Mouse (Mus musculus): ENCODE measurements around the gene Bcat1. TPM values are rescaled to one million over a fixed set of nuclear protein-coding genes. Genes with fewer than 3 reads are reported as not detected.

Gene Bcat1
- polyA plus RNA-seq, 2 experiments: 10.9 to 34.0 TPM

- no peak overlapping the region for H3K27ac ChIP-seq (replicated peaks; ENCODE audit: low read depth, low read length)
- no peaks in the 10 kb centered on the region for H3K4me1 ChIP-seq (ENCODE audit: control insufficient read depth, insufficient read depth, low read length)
- 94% methylated on average over 9 of the region's 9 CpGs for WGBS
- no peak overlapping the region for H3K4me3 ChIP-seq (replicated peaks; ENCODE audit: low read length)
- H3K27me3 ChIP-seq (ENCODE audit: control insufficient read depth, insufficient read depth, low read length): no peaks in the 10 kb centered on the region
- no peak overlapping the region for H3K4me2 ChIP-seq (replicated peaks; ENCODE audit: low read depth, low read length, severe bottlenecking)
- ATAC-seq (ENCODE audit: low FRiP score, low read depth): no peak
- H3K9ac ChIP-seq (ENCODE audit: low read depth, low read length, severe bottlenecking): no peak overlapping the region
- DNase-seq (ENCODE audit: low spot score): no peak
- TF ChIP-seq POLR2A (IDR thresholded peaks at IDR 0.05; ENCODE audit: borderline replicate concordance, extremely low read depth, insufficient read depth, insufficient read length): no peak
- H3K9me3 ChIP-seq (ENCODE audit: control insufficient read depth, low read length): no peaks in the 10 kb centered on the region
- peaks cover 3% of the 10 kb centered on the region; the same call in 1 of the 2 replicates for H3K36me3 ChIP-seq (ENCODE audit: control insufficient read depth, insufficient read depth, low read length)
Observed at GRCm38 (mm10) chr6:145035412-145035811, 40.6 kb downstream of the Bcat1 start.

DNA sequence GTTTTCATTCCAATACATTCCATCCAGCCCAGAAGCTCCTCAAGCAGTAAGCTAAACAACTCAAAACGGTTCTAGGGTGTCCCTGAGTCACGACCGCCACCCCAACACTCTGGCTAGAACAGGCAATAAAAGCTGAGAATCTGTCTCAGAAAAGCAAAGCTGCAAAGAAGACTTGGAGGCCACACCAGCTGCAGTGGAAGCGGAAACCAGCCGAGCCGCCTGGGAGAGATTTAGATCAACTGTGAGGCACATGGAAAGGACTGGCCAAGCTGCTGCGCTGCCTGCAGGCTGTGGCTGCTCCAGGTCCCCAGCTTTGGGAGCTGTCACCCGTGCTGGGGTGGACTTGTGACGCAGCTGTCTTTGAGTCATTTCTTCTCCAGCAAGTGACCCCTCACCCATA is 45.4 kb downstream of the Bcat1 start:
- no peak for TF ChIP-seq POLR2A (IDR thresholded peaks at IDR 0.05; ENCODE audit: borderline replicate concordance, extremely low read depth, insufficient read depth, insufficient read length)
- Histone ChIP-seq H3K9ac (ENCODE audit: low read depth, low read length, severe bottlenecking) (no peak overlapping the region), H3K4me3 (replicated peaks; ENCODE audit: low read length) (no peak overlapping the region), H3K27me3 (ENCODE audit: control insufficient read depth, insufficient read depth, low read length) (no peaks in the 10 kb centered on the region), H3K4me2 (replicated peaks; ENCODE audit: low read depth, low read length, severe bottlenecking) (no peak overlapping the region), H3K9me3 (ENCODE audit: control insufficient read depth, low read length) (no peaks in the 10 kb centered on the region), H3K27ac (replicated peaks; ENCODE audit: low read depth, low read length) (no peak overlapping the region), H3K4me1 (ENCODE audit: control insufficient read depth, insufficient read depth, low read length) (no peaks in the 10 kb centered on the region), H3K36me3 (ENCODE audit: control insufficient read depth, insufficient read depth, low read length) (peaks cover 3% of the 10 kb centered on the region; the same call in 1 of the 2 replicates)
- DNase-seq (ENCODE audit: low spot score) (no peak), ATAC-seq (ENCODE audit: low FRiP score, low read depth) (no peak; the same call in 1 of the 2 replicates)
- WGBS: 60% methylated on average over 9 of the region's 9 CpGs

GRCm38 (mm10) chr6:145023990-145024389 is 52.0 kb downstream of the Bcat1 start:
- Histone ChIP-seq H3K27ac (replicated peaks; ENCODE audit: low read depth, low read length) (no peak overlapping the region), H3K4me2 (replicated peaks; ENCODE audit: low read depth, low read length, severe bottlenecking) (no peak overlapping the region), H3K9me3 (ENCODE audit: control insufficient read depth, low read length) (no peaks in the 10 kb centered on the region), H3K27me3 (ENCODE audit: control insufficient read depth, insufficient read depth, low read length) (no peaks in the 10 kb centered on the region), H3K4me1 (ENCODE audit: control insufficient read depth, insufficient read depth, low read length) (no peaks in the 10 kb centered on the region), H3K4me3 (replicated peaks; ENCODE audit: low read length) (no peak overlapping the region), H3K36me3 (ENCODE audit: control insufficient read depth, insufficient read depth, low read length) (no peaks in the 10 kb centered on the region), H3K9ac (ENCODE audit: low read depth, low read length, severe bottlenecking) (no peak overlapping the region)
- TF ChIP-seq POLR2A (IDR thresholded peaks at IDR 0.05; ENCODE audit: borderline replicate concordance, extremely low read depth, insufficient read depth, insufficient read length): no peak
- WGBS: 94% methylated on average over 8 of the region's 8 CpGs
- DNase-seq (ENCODE audit: low spot score): no peak
- no peak for ATAC-seq (ENCODE audit: low FRiP score, low read depth)

DNA sequence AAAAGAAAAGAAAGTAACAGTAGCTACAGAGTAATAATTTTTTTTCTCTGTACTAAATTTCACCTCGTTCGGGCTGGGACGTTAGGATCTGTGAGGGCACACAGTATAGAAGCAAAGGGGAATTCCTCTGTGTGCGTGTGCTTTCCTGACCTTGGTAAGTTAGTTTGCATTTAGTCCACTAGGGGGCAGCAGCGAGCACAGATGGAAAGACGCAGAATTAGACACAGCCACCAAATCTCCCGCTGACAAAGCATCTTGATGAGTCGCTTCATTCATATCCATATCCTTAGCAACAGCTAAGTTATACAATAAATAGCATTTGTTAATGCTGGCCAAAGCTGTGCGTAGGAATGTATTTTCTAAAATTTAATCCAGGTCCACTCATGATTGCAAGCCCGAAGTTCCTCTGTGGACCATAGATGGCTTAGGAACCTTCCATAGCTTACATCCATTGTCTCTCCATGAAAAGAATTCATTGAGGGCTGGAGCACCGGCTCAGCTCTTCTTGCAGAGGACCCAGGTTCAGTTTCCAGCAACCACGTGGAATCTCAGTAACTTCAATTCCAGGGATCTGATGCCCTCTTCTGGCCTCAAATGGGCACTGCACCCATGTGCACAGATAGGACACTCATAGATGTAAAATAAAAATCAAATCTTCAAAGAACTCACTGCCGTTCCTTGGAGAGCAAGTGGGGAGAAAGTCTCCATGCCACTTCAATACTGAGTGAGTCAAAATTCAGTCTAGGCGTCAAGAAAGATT is 52.8 kb downstream of the Bcat1 start:
- Histone ChIP-seq H3K36me3 (ENCODE audit: control insufficient read depth, insufficient read depth, low read length) (no peaks in the 10 kb centered on the region), H3K27ac (replicated peaks; ENCODE audit: low read depth, low read length) (no peak overlapping the region), H3K4me2 (replicated peaks; ENCODE audit: low read depth, low read length, severe bottlenecking) (no peak overlapping the region), H3K4me1 (ENCODE audit: control insufficient read depth, insufficient read depth, low read length) (no peaks in the 10 kb centered on the region), H3K9me3 (ENCODE audit: control insufficient read depth, low read length) (no peaks in the 10 kb centered on the region), H3K27me3 (ENCODE audit: control insufficient read depth, insufficient read depth, low read length) (no peaks in the 10 kb centered on the region), H3K9ac (ENCODE audit: low read depth, low read length, severe bottlenecking) (no peak overlapping the region), H3K4me3 (replicated peaks; ENCODE audit: low read length) (no peak overlapping the region)
- no peak for TF ChIP-seq POLR2A (IDR thresholded peaks at IDR 0.05; ENCODE audit: borderline replicate concordance, extremely low read depth, insufficient read depth, insufficient read length)
- DNase-seq (ENCODE audit: low spot score) (no peak), ATAC-seq (ENCODE audit: low FRiP score, low read depth) (no peak)
- 81% methylated on average over 14 of the region's 14 CpGs for WGBS

DNA sequence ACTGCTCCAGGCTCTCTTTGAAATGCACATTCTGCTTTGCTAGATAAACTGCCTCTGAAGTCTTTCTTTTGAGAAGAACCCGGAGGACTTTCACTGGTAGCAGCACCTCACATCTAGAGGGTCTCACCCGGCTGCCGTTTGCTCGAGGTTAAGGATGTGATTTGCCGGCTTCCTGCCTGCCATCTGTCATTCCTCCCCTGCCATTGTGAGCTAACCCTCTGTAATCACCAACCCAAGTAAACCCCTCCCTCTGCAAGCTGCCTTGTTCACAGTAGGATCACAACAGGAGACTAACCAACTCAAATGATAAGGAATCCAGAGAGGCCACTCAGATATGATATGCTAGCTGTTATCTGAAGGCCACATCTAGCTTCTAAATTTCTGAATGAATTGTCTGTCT is 53.6 kb downstream of the Bcat1 start:
- no peak for TF ChIP-seq POLR2A (IDR thresholded peaks at IDR 0.05; ENCODE audit: borderline replicate concordance, extremely low read depth, insufficient read depth, insufficient read length)
- WGBS: 51% methylated on average over 5 of the region's 5 CpGs
- H3K4me1 ChIP-seq (ENCODE audit: control insufficient read depth, insufficient read depth, low read length): no peaks in the 10 kb centered on the region
- no peak for ATAC-seq (ENCODE audit: low FRiP score, low read depth)
- H3K4me2 ChIP-seq (replicated peaks; ENCODE audit: low read depth, low read length, severe bottlenecking): no peak overlapping the region
- H3K27me3 ChIP-seq (ENCODE audit: control insufficient read depth, insufficient read depth, low read length): no peaks in the 10 kb centered on the region
- H3K9ac ChIP-seq (ENCODE audit: low read depth, low read length, severe bottlenecking): no peak overlapping the region
- H3K4me3 ChIP-seq (replicated peaks; ENCODE audit: low read length): no peak overlapping the region
- H3K9me3 ChIP-seq (ENCODE audit: control insufficient read depth, low read length): no peaks in the 10 kb centered on the region
- no peak for DNase-seq (ENCODE audit: low spot score)
- H3K27ac ChIP-seq (replicated peaks; ENCODE audit: low read depth, low read length): no peak overlapping the region
- peaks cover 2% of the 10 kb centered on the region; the same call in 1 of the 2 replicates for H3K36me3 ChIP-seq (ENCODE audit: control insufficient read depth, insufficient read depth, low read length)

Measured in limb, embryonic 14.5 days (tissue).